Mouse (Mus musculus): Measurements from ENCODE around the gene Mrps21. TPM values are rescaled to one million over a fixed set of nuclear protein-coding genes. Genes with fewer than 3 reads are reported as not detected.

Mrps21 gene
- polyA plus RNA-seq (2012; rRNA removed) = 46.5 and 49.5 TPM in 2 replicates

GRCm38 (mm10) chr3:95871392-95871867, at the start of gene Mrps21:
Mrps21 (minus strand) TSS chr3:95871519.

DNA sequence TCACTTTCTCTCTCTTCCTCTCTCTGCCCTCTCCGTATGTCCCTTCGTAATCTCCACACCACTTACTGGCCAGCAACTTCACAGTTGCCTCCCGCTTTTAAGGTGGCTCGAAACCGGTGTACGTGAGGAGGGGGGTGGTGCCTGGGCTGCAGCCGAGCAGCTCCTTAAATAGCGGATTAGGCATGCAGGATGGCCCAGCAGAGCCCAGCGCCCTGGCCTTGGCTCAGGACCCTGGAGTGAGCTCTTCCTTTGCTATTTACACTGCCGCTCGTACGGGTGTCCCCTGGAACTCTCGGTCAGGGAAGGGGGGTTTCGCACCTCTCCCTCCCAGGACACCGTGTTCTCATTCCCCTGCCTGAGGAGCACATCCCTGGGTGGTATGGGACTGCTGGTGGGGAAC, 33.2 kb upstream of the Mrps21 start, which contains the start of gene Car14:
TSS of gene Car14 (minus strand) at position 124 of the 400 bp plus-strand sequence.

GRCm38 (mm10) chr3:95893606-95894316, 22.4 kb upstream of the Mrps21 start, which contains the start of gene Aph1a:
Aph1a (plus strand) TSS chr3:95893969.

GRCm38 (mm10) chr3:95891211-95892065, 20.1 kb upstream of the Mrps21 start, which contains the start of gene BC028528:
BC028528 (minus strand) TSS chr3:95892005.

DNA sequence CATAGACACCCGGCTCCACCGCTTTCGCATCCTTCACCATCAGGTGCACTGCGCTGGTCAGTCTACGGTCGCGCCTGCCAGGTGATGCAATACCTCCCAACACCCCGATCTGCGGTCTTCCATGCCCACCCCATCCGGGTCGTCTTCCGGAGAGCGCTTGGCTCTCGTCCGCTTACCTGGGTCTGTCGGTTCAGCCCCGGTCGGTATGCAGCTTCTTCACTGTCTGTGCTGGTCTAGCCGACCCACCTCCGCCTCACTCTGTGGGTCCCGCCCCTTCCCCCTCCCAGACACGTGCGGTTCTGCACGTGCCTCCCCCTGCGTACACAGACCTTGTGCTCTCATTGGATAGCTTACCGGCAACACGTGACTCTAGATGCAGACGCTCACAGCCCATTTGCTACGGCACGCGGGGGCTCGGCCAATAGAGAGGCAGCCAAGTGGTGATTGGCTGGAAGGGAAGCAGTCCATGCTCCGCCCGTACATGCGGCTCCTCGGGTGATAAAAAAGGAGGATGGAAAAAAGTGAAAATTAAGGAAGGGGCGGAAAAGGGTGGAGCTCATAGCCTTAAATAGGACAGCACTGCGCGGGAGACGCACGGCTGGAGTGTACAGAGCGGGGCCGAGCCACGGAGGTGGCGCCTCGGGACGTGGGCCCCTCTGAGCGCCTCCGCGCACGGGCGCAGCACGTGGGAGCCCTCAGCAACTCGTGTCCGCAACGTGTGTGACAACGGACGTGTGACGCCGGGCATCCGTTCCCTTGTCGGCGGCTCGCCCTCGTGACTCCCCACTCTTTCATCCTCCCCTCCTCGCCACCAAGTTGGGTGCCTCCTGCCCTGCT, 10.9 kb upstream of the Mrps21 start, which contains the start of gene Ciart:
TSS of gene Ciart (minus strand) at position 273 of the 837 bp plus-strand sequence.

DNA sequence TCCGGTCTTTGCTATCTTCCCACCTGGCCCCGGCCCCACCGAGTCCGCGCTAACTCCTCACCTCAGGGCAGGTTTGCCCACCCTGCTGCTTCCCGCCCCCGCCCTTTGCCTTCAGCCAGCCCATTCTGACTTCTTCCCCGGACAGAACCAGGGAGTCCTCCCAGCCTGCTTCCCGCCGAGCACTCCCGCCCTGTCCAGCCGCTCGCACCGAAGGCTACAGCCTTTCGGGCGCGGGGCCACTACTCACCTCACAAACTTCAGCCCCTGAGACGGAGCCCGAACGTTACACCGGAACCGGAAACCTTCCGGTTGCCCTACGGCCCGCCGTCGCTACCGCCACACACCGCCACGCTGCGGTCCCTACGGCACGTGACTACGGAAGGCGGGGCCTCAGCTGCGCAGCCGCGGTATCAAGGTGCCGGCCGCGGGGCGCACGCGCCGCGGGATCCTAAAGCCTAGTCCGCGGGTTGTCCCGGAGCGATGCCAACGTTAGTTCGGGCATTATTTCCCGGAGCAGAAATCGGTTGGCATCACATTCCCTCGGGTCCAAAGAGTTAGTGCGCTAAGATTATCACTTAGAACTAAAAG, 15.7 kb downstream of the Mrps21 start, which contains the start of gene Prpf3:
TSS of gene Prpf3 (minus strand) at position 384 of the 588 bp plus-strand sequence.

GRCm38 (mm10) chr3:95818571-95819288, 52.6 kb downstream of the Mrps21 start, which contains the start of gene Rprd2:
Rprd2 (minus strand) TSS chr3:95818863.

Other genes with a start within 250 kb of the Mrps21 start
- gene Ensa, start 246.5 kb downstream of the Mrps21 start, polyA plus RNA-seq (2012; rRNA removed) = 9.9 and 10.9 TPM in 2 replicates
- gene Mcl1, start 212.7 kb downstream of the Mrps21 start, polyA plus RNA-seq (2012; rRNA removed) = 300 and 386 TPM in 2 replicates
- gene Adamtsl4, start 183.6 kb downstream of the Mrps21 start, polyA plus RNA-seq (2012; rRNA removed) = 27.3 and 37.6 TPM in 2 replicates
- gene Ecm1, start 131.9 kb downstream of the Mrps21 start, polyA plus RNA-seq (2012; rRNA removed) = 332 and 406 TPM in 2 replicates
- 24.9 and 25.4 TPM in 2 replicates for gene Tars2, start 111.3 kb downstream of the Mrps21 start, polyA plus RNA-seq (2012; rRNA removed)
- gene Rprd2, start 52.7 kb downstream of the Mrps21 start, polyA plus RNA-seq (2012; rRNA removed) = 7.4 and 9.9 TPM in 2 replicates
- gene Prpf3, start 15.6 kb downstream of the Mrps21 start, polyA plus RNA-seq (2012; rRNA removed) = 4.4 and 5.8 TPM in 2 replicates
- gene Ciart, start 10.7 kb upstream of the Mrps21 start, polyA plus RNA-seq (2012; rRNA removed) = 1.6 and 2.0 TPM in 2 replicates
- gene BC028528, start 20.5 kb upstream of the Mrps21 start, polyA plus RNA-seq (2012; rRNA removed) = 1.3 and 3.2 TPM in 2 replicates
- 185 and 295 TPM in 2 replicates for gene Aph1a, start 22.4 kb upstream of the Mrps21 start, polyA plus RNA-seq (2012; rRNA removed)
- gene Car14, start 33.2 kb upstream of the Mrps21 start, polyA plus RNA-seq (2012; rRNA removed) = 1.0 and 1.2 TPM in 2 replicates
- 4.6 and 12.0 TPM in 2 replicates for gene Anp32e, start 57.7 kb upstream of the Mrps21 start, polyA plus RNA-seq (2012; rRNA removed)
- 30.2 and 42.1 TPM in 2 replicates for gene Plekho1, start 124.5 kb upstream of the Mrps21 start, polyA plus RNA-seq (2012; rRNA removed)
- 3.4 and 4.2 TPM in 2 replicates for gene Vps45, start 186.9 kb upstream of the Mrps21 start, polyA plus RNA-seq (2012; rRNA removed)
- 16.0 and 17.8 TPM in 2 replicates for gene Otud7b, start 233.0 kb upstream of the Mrps21 start, polyA plus RNA-seq (2012; rRNA removed)

Measured in colon, adult 2 months (tissue).